Mouse (Mus musculus) CH12.LX (cell line): Measurements from ENCODE around the gene Ccdc136. TPM values are rescaled to one million over a fixed set of nuclear protein-coding genes. Genes with fewer than 3 reads are reported as not detected.

Experiments
- DNase-seq: peaks from one replicate; pipeline ENCODE4 v3.0.0-alpha.2; 2013; ENCODE audit errors: extremely low read depth
- H3K27ac ChIP-seq: 2 replicates; pipeline ENCODE4 v1.5.1; 2012; ENCODE audit warnings: low read depth, mild to moderate bottlenecking, control low read depth, moderate library complexity; ENCODE audit not compliant: insufficient read depth
- H3K27me3 ChIP-seq: replicated peaks from 2 replicates; pipeline ENCODE3; 2012; ENCODE audit warnings: inconsistent platforms
- H3K36me3 ChIP-seq, 2 experiments: replicated peaks in 1 of 2; 2 replicates each; pipeline versions ENCODE3 to v1.6.1; 2012; ENCODE audit warnings: inconsistent platforms in 1 of 2, low read length in 1 of 2, mild to moderate bottlenecking in 1 of 2, mixed read lengths in 1 of 2, moderate library complexity in 1 of 2; ENCODE audit not compliant: control insufficient read depth in 1 of 2, insufficient read depth in 1 of 2
- H3K4me1 ChIP-seq, 2 experiments: 2 replicates each; pipeline ENCODE4 v1.6.1; 2012; ENCODE audit warnings: inconsistent platforms in 1 of 2, moderate library complexity in 1 of 2; ENCODE audit not compliant: insufficient read depth in 2 of 2, control insufficient read depth in 1 of 2
- H3K4me2 ChIP-seq: 2 replicates; pipeline ENCODE4 v1.6.1; 2012; ENCODE audit warnings: low read depth, mild to moderate bottlenecking, control low read depth; ENCODE audit not compliant: poor library complexity, insufficient read depth, severe bottlenecking
- H3K4me3 ChIP-seq, 3 experiments: fragments of 150-350 bp in 1 of 3; sonication (generic) in 1 of 3; replicated peaks in 1 of 3; 2 replicates each; pipeline versions ENCODE3 to v1.5.1; 2011 to 2012; ENCODE audit warnings: low read depth in 2 of 3, low read length in 2 of 3, mild to moderate bottlenecking in 2 of 3, moderate library complexity in 2 of 3, control low read depth in 1 of 3, improper control_type of control experiment in 1 of 3, inconsistent platforms in 1 of 3, mixed read lengths in 1 of 3; ENCODE audit not compliant: poor library complexity in 1 of 3
- H3K79me2 ChIP-seq: replicated peaks from 2 replicates; pipeline ENCODE4 v1.6.1; 2012; ENCODE audit warnings: mild to moderate bottlenecking, moderate library complexity; ENCODE audit not compliant: control insufficient read depth, poor library complexity, insufficient read depth, severe bottlenecking; ENCODE audit errors: extremely low read depth
- H3K9ac ChIP-seq: 2 replicates; pipeline ENCODE4 v1.6.1; 2012; ENCODE audit warnings: low read depth, mild to moderate bottlenecking, control low read depth, moderate library complexity; ENCODE audit not compliant: insufficient read depth
- H3K9me3 ChIP-seq: replicated peaks from 2 replicates; pipeline ENCODE3; 2012; ENCODE audit warnings: low read length, inconsistent platforms, mixed read lengths
- BHLHE40 ChIP-seq: IDR thresholded peaks from 2 replicates; pipeline ENCODE4 v1.6.1; 2011; ENCODE audit warnings: mild to moderate bottlenecking, low read depth, low read length, improper control_type of control experiment
- CHD2 ChIP-seq: IDR thresholded peaks from 2 replicates; pipeline ENCODE4 v1.6.1; 2011; ENCODE audit warnings: low read length, improper control_type of control experiment
- CTCF ChIP-seq, 2 experiments: IDR thresholded peaks in 1 of 2; conservative IDR thresholded peaks in 1 of 2; 2 replicates each; pipeline ENCODE4 v1.5.1; 2011 to 2012; ENCODE audit warnings: low read depth in 2 of 2, low read length in 2 of 2, improper control_type of control experiment in 1 of 2, inconsistent platforms in 1 of 2, mild to moderate bottlenecking in 1 of 2, moderate library complexity in 1 of 2
- E2F4 ChIP-seq: IDR thresholded peaks from 2 replicates; pipeline ENCODE4 v1.6.1; 2011; ENCODE audit warnings: low read depth, low read length, improper control_type of control experiment; ENCODE audit not compliant: insufficient replicate concordance
- ELF1 ChIP-seq: IDR thresholded peaks from 2 replicates; pipeline ENCODE4 v1.6.1; 2014; ENCODE audit warnings: low read depth, mild to moderate bottlenecking, inconsistent platforms, low read length, improper control_type of control experiment
- EP300 ChIP-seq: IDR thresholded peaks from 2 replicates; pipeline ENCODE4 v1.6.1; 2011; ENCODE audit warnings: low read length, improper control_type of control experiment
- GABPA ChIP-seq: IDR thresholded peaks from 2 replicates; pipeline ENCODE4 v1.6.1; 2012; ENCODE audit warnings: low read depth, low read length, improper control_type of control experiment, inconsistent platforms; ENCODE audit not compliant: insufficient replicate concordance
- HCFC1 ChIP-seq: IDR thresholded peaks from 2 replicates; pipeline ENCODE4 v1.6.1; 2012; ENCODE audit warnings: low read depth, mild to moderate bottlenecking, inconsistent platforms, low read length, improper control_type of control experiment
- KAT2A ChIP-seq: IDR thresholded peaks from 2 replicates; pipeline ENCODE4 v1.6.1; 2012; ENCODE audit warnings: low read length, improper control_type of control experiment, inconsistent platforms; ENCODE audit not compliant: insufficient replicate concordance
- MAZ ChIP-seq: IDR thresholded peaks from 2 replicates; pipeline ENCODE4 v1.6.1; 2012; ENCODE audit warnings: low read depth, mild to moderate bottlenecking, inconsistent platforms, low read length, improper control_type of control experiment, moderate library complexity
- MXI1 ChIP-seq: IDR thresholded peaks from 2 replicates; pipeline ENCODE4 v1.6.1; 2011; ENCODE audit warnings: mild to moderate bottlenecking, low read depth, low read length, improper control_type of control experiment
- MYC ChIP-seq: IDR thresholded peaks from 2 replicates; pipeline ENCODE4 v1.6.1; 2011; ENCODE audit warnings: low read depth, mild to moderate bottlenecking, improper control_type of control experiment, low read length
- NELFE ChIP-seq: IDR thresholded peaks from 2 replicates; pipeline ENCODE4 v1.6.1; 2011; ENCODE audit warnings: low read depth, low read length, improper control_type of control experiment
- NRF1 ChIP-seq: IDR thresholded peaks from 2 replicates; pipeline ENCODE4 v1.6.1; 2014; ENCODE audit warnings: low read depth, mild to moderate bottlenecking, inconsistent platforms, low read length, improper control_type of control experiment, moderate library complexity
- POLR2A ChIP-seq: IDR thresholded peaks from 2 replicates; pipeline ENCODE4 v1.6.1; 2011; ENCODE audit warnings: low read depth, mild to moderate bottlenecking, improper control_type of control experiment, low read length
- POLR2AphosphoS2 ChIP-seq: IDR thresholded peaks from 2 replicates; pipeline ENCODE4 v1.6.1; 2011; ENCODE audit warnings: low read depth, low read length, improper control_type of control experiment
- RCOR1 ChIP-seq: conservative IDR thresholded peaks from 2 replicates; pipeline ENCODE4 v1.6.1; 2012; ENCODE audit warnings: low read depth, mild to moderate bottlenecking, inconsistent platforms, low read length, improper control_type of control experiment
- SIN3A ChIP-seq: IDR thresholded peaks from 2 replicates; pipeline ENCODE4 v1.6.1; 2012; ENCODE audit warnings: low read length, improper control_type of control experiment, inconsistent platforms
- TBP ChIP-seq: conservative IDR thresholded peaks from 2 replicates; pipeline ENCODE4 v1.6.1; 2011; ENCODE audit warnings: low read depth, low read length, improper control_type of control experiment
- TCF12 ChIP-seq: IDR thresholded peaks from 2 replicates; pipeline ENCODE4 v1.6.1; 2014; ENCODE audit warnings: low read depth, mild to moderate bottlenecking, inconsistent platforms, low read length, improper control_type of control experiment
- UBTF ChIP-seq: IDR thresholded peaks from 2 replicates; pipeline ENCODE4 v1.6.1; 2012; ENCODE audit warnings: low read depth, mild to moderate bottlenecking, inconsistent platforms, low read length, improper control_type of control experiment, moderate library complexity
- ZKSCAN1 ChIP-seq: IDR thresholded peaks from 2 replicates; pipeline ENCODE4 v1.6.1; 2012; ENCODE audit warnings: low read depth, inconsistent platforms, low read length, improper control_type of control experiment, borderline replicate concordance
- ZMIZ1 ChIP-seq: IDR thresholded peaks from 2 replicates; pipeline ENCODE4 v1.6.1; 2012; ENCODE audit warnings: low read depth, mild to moderate bottlenecking, inconsistent platforms, low read length, improper control_type of control experiment
- ZNF384 ChIP-seq: IDR thresholded peaks from 2 replicates; pipeline ENCODE4 v1.6.1; 2012; ENCODE audit warnings: low read depth, low read length, improper control_type of control experiment, inconsistent platforms
- dilution Hi-C: fragments of 300-500 bp; cut with MboI; formaldehyde crosslinking; loops from 2 replicates; pipeline ENCODE4 v1.14.3; 2020; ENCODE audit warnings: low sequenced_read_pairs; ENCODE audit not compliant: extremely low pct_unique_long_range_greater_than_20kb, extremely low pct_ligation_motif_present
- in situ Hi-C: fragments of 300-500 bp; cut with MboI; formaldehyde crosslinking; loops from 3 replicates; pipeline ENCODE4 v1.14.3; 2019; ENCODE audit warnings: low sequenced_read_pairs, low pct_ligation_motif_present, low pct_unique_long_range_greater_than_20kb, mixed read lengths
- polyA plus RNA-seq: library from polyadenylated mRNA; unstranded; fragments of >175 nt; gene quantifications from 2 replicates; pipeline ENCODE4 v1.2.1, GENCODE M21; 2012; ENCODE audit warnings: low read depth; ENCODE audit not compliant: insufficient read length
- total RNA-seq, 2 experiments: library from RNA; depleted of rRNA; stranded (reverse); fragments of 300-350 nt in 1 of 2; fragments of >200 nt in 1 of 2; gene quantifications; 2 replicates each; pipeline ENCODE4 v1.2.3; 2012 to 2014

Ccdc136 gene
- total and polyA plus RNA-seq, 3 experiments = 0.64 to 4.3 (median 2.4) TPM

- peaks cover 2 to 19% of the 10 kb centered on the region in 2 experiments; a peak in 2 of 4 replicates for H3K4me1 ChIP-seq
- in situ Hi-C loops (no loop called here), dilution Hi-C loops (no loop called here)
- no peak for DNase-seq
- peak overlapping the region; percentile 59 to 100 (median 75) for H3K4me3 ChIP-seq
- peak overlapping the region; percentile 90 for H3K4me2 ChIP-seq
- H3K79me2 ChIP-seq = peaks cover 37% of the 10 kb centered on the region
- no peak overlapping the region for H3K27ac ChIP-seq
- no peaks in the 10 kb centered on the region for H3K9me3 ChIP-seq
- peak overlapping the region; percentile 66 for H3K9ac ChIP-seq
- peaks cover 24% of the 10 kb centered on the region for H3K27me3 ChIP-seq
- peaks cover 0 to 3% of the 10 kb centered on the region in 2 experiments for H3K36me3 ChIP-seq
- no peak for TF ChIP-seq ZKSCAN1
- TF ChIP-seq MYC = peak; percentile 0; the same call in 1 of the 2 replicates
These were observed 48.9 kb upstream of the Ccdc136 start for GRCm38 (mm10) chr6:29347189-29347588.

GRCm38 (mm10) chr6:29347665-29348370, 48.3 kb upstream of the Ccdc136 start, which contains the start of gene Calu:
TSS of gene Calu (plus strand) at chr6:29348069.
- dilution Hi-C loops (no loop called here), in situ Hi-C loops (no loop called here)
- Histone ChIP-seq H3K4me2 (peak within 1 kb of the TSS; percentile 97), H3K9me3 (no peaks in the 10 kb centered on the region), H3K36me3 (peaks cover 0 to 3% of the 10 kb centered on the region in 2 experiments), H3K27ac (no peak within 1 kb of the TSS), H3K4me3 (peak within 1 kb of the TSS; percentile 78 to 100 (median 95)), H3K9ac (peak within 1 kb of the TSS; percentile 86), H3K79me2 (peaks cover 42% of the 10 kb centered on the region), H3K27me3 (peaks cover 22% of the 10 kb centered on the region), H3K4me1 (peaks cover 2 to 19% of the 10 kb centered on the region in 2 experiments; a peak in 2 of 4 replicates)
- peak; percentile 82 for TF ChIP-seq ELF1
- peak; percentile 87 for TF ChIP-seq TCF12
- TF ChIP-seq POLR2AphosphoS2 = peak; percentile 86; the same call in 1 of the 2 replicates
- TF ChIP-seq BHLHE40 = no peak
- TF ChIP-seq MXI1 = peak; percentile 64
- peak; percentile 93 for TF ChIP-seq ZMIZ1
- no peak for TF ChIP-seq CTCF (conservative IDR thresholded peaks at IDR 0.05 in 1 of 2, IDR thresholded peaks at IDR 0.05 in 1 of 2; ENCODE audit: low read depth in 2 of 2, low read length in 2 of 2)
- no peak for TF ChIP-seq UBTF
- TF ChIP-seq POLR2A = peak; percentile 99
- TF ChIP-seq KAT2A = 0 out of 2 replicates have a peak, but pooled peaks have one; percentile 60
- TF ChIP-seq ZNF384 = no peak
- 0 out of 2 replicates have a peak, but pooled peaks have one; percentile 16 for TF ChIP-seq MAZ
- TF ChIP-seq NRF1 = peak; percentile 63
- TF ChIP-seq TBP = peak; percentile 48; the same call in 1 of the 2 replicates
- TF ChIP-seq HCFC1 = peak; percentile 77
- TF ChIP-seq GABPA = no peak
- 0 out of 2 replicates have a peak, but pooled peaks have one; percentile 40 for TF ChIP-seq E2F4
- peak; percentile 60; the same call in 1 of the 2 replicates for TF ChIP-seq SIN3A
- peak; percentile 64 for TF ChIP-seq CHD2
- TF ChIP-seq NELFE = peak; percentile 95
- TF ChIP-seq RCOR1 = no peak
- no peak for TF ChIP-seq EP300
- peak; percentile 98 for DNase-seq
